15 mouse cellular contexts compared by ENCODE assay signal in genomic region chr19:21107741-21108140, GRCm38 (mm10).
A peak's percentile ranks its signal among the peaks of the same experiment; 100 is the strongest.
DNase-seq lines count a peak whose midpoint lies in the region; ATAC-seq and TF ChIP-seq lines count a peak whose summit lies in the region.
"Had no signal": no experiment of that assay in that cellular context is flagged by ENCODE, and none has a peak within 500 bp of the region (broad histone marks: within the 10 kb centered on the region; RNA-seq: fewer than 3 reads in every experiment).

No protein-coding gene starts in this region.

- no peak overlapping the region for H3K4me3 ChIP-seq in limb, embryonic 15.5 days
- H3K4me3 ChIP-seq in limb, embryonic 10.5 days = no peak overlapping the region
- H3K4me3 ChIP-seq in ES-Bruce4 (ENCODE audit: low read depth, low read length) = no peak overlapping the region
- H3K4me3 ChIP-seq in intestine, embryonic 15.5 days (replicated peaks) = no peak overlapping the region
- no peak overlapping the region for H3K4me3 ChIP-seq in liver, postnatal 0 days (ENCODE audit: low read depth, low read length)
- H3K4me3 ChIP-seq in hindbrain, embryonic 10.5 days = no peak overlapping the region
- H3K4me3 ChIP-seq: neural tube, embryonic 15.5 days had no signal

- no peaks in the 10 kb centered on the region for H3K36me3 ChIP-seq in limb, embryonic 15.5 days
- H3K36me3 ChIP-seq in limb, embryonic 10.5 days = no peaks in the 10 kb centered on the region
- H3K36me3 ChIP-seq in ES-Bruce4 (ENCODE audit: control insufficient read depth, insufficient read depth, low read length, poor library complexity, severe bottlenecking) = no peaks in the 10 kb centered on the region
- H3K36me3 ChIP-seq in intestine, embryonic 15.5 days = no peaks in the 10 kb centered on the region
- H3K36me3 ChIP-seq in liver, postnatal 0 days (replicated peaks; ENCODE audit: insufficient read depth, low read length) = no peaks in the 10 kb centered on the region
- H3K36me3 ChIP-seq in hindbrain, embryonic 10.5 days = no peaks in the 10 kb centered on the region
- H3K36me3 ChIP-seq: neural tube, embryonic 15.5 days had no signal

- no peak overlapping the region for H3K27ac ChIP-seq in limb, embryonic 15.5 days
- no peak overlapping the region for H3K27ac ChIP-seq in limb, embryonic 10.5 days
- no peak overlapping the region for H3K27ac ChIP-seq in ES-Bruce4 (ENCODE audit: insufficient read depth, low read length)
- H3K27ac ChIP-seq in intestine, embryonic 15.5 days = peak overlapping the region; percentile 62
- no peak overlapping the region for H3K27ac ChIP-seq in liver, postnatal 0 days (ENCODE audit: low read depth)
- H3K27ac ChIP-seq in hindbrain, embryonic 10.5 days = no peak overlapping the region
- H3K27ac ChIP-seq: hindbrain, postnatal 0 days; neural tube, embryonic 15.5 days had no signal

- no peak overlapping the region for H3K4me2 ChIP-seq in limb, embryonic 15.5 days
- peak overlapping the region; percentile 11; the same call in 1 of the 2 replicates for H3K4me2 ChIP-seq in intestine, embryonic 15.5 days (replicated peaks)
- H3K4me2 ChIP-seq in liver, postnatal 0 days (ENCODE audit: low read depth, low read length) = peak overlapping the region; percentile 53
- H3K4me2 ChIP-seq: neural tube, embryonic 15.5 days had no signal

- peaks cover 9% of the 10 kb centered on the region; the same call in 1 of the 2 replicates for H3K4me1 ChIP-seq in limb, embryonic 15.5 days
- H3K4me1 ChIP-seq in limb, embryonic 10.5 days = no peaks in the 10 kb centered on the region
- H3K4me1 ChIP-seq in ES-Bruce4 (ENCODE audit: control insufficient read depth, insufficient read depth, low read length) = peaks cover 5% of the 10 kb centered on the region
- H3K4me1 ChIP-seq in intestine, embryonic 15.5 days (replicated peaks) = peaks cover 15% of the 10 kb centered on the region
- H3K4me1 ChIP-seq in liver, postnatal 0 days (ENCODE audit: insufficient read depth) = peaks cover 17% of the 10 kb centered on the region
- 0 out of 2 replicates have a peak, but pooled peaks cover 8% of the 10 kb centered on the region for H3K4me1 ChIP-seq in hindbrain, embryonic 10.5 days (replicated peaks)
- H3K4me1 ChIP-seq: neural tube, embryonic 15.5 days had no signal

- 55% methylated on average over 3 of the region's 3 CpGs for WGBS in limb, embryonic 15.5 days
- WGBS in limb, embryonic 10.5 days = 53% methylated on average over 3 of the region's 3 CpGs
- WGBS in intestine, embryonic 15.5 days = 34% methylated on average over 3 of the region's 3 CpGs
- WGBS in liver, postnatal 0 days (ENCODE audit: insufficient replicate concordance) = 43% methylated on average over 3 of the region's 3 CpGs
- 70% methylated on average over 3 of the region's 3 CpGs for WGBS in hindbrain, embryonic 10.5 days

- peak; percentile 67; the same call in 1 of the 2 replicates for TF ChIP-seq EP300 in ES-Bruce4 (IDR thresholded peaks at IDR 0.05; ENCODE audit: insufficient read depth, low read depth, low read length)
- TF ChIP-seq EP300 in liver, postnatal 0 days (IDR thresholded peaks at IDR 0.05; ENCODE audit: low read depth) = no peak

- H3K9ac ChIP-seq in limb, embryonic 15.5 days = no peak overlapping the region
- H3K9ac ChIP-seq in ES-Bruce4 (ENCODE audit: low read depth, poor library complexity, severe bottlenecking) = no peak overlapping the region
- no peak overlapping the region for H3K9ac ChIP-seq in intestine, embryonic 15.5 days
- no peak overlapping the region for H3K9ac ChIP-seq in liver, postnatal 0 days (replicated peaks)
- H3K9ac ChIP-seq: neural tube, embryonic 15.5 days had no signal

- H3K9me3 ChIP-seq in limb, embryonic 15.5 days = no peaks in the 10 kb centered on the region
- no peaks in the 10 kb centered on the region for H3K9me3 ChIP-seq in limb, embryonic 10.5 days (replicated peaks)
- no peaks in the 10 kb centered on the region for H3K9me3 ChIP-seq in ES-Bruce4 (replicated peaks; ENCODE audit: control insufficient read depth, insufficient read depth, low read length, poor library complexity, severe bottlenecking)
- H3K9me3 ChIP-seq in intestine, embryonic 15.5 days = no peaks in the 10 kb centered on the region
- H3K9me3 ChIP-seq in liver, postnatal 0 days (ENCODE audit: low read length) = no peaks in the 10 kb centered on the region
- no peaks in the 10 kb centered on the region for H3K9me3 ChIP-seq in hindbrain, embryonic 10.5 days
- H3K9me3 ChIP-seq: neural tube, embryonic 15.5 days had no signal

- no peak for DNase-seq in limb, embryonic 10.5 days (ENCODE audit: low spot score)
- no peak for DNase-seq in liver, postnatal 0 days
- no peak for DNase-seq in right cerebral cortex, postnatal 36 days (ENCODE audit: low spot score in 2 of 2)
- DNase-seq in hindbrain, embryonic 10.5 days (ENCODE audit: low spot score) = no peak
- DNase-seq in cerebellum, adult 9-10 months = no peak
- DNase-seq: cerebellum, adult 11-12 months; lung, postnatal 4 days; right cerebral cortex, postnatal 14 days had no signal

- TF ChIP-seq CTCF in ES-Bruce4 (IDR thresholded peaks at IDR 0.05; ENCODE audit: low read depth, low read length) = no peak
- no peak for TF ChIP-seq CTCF in liver, postnatal 0 days (IDR thresholded peaks at IDR 0.05; ENCODE audit: low read depth)

- ATAC-seq in limb, embryonic 15.5 days (ENCODE audit: insufficient number of reproducible peaks, low FRiP score, low TSS enrichment, low read depth) = 0 out of 2 replicates have a peak, but pooled peaks have one; percentile 2
- peak; percentile 60 for ATAC-seq in intestine, embryonic 15.5 days
- ATAC-seq in liver, postnatal 0 days = no peak
- ATAC-seq: hindbrain, postnatal 0 days; Patski had no signal

- TF ChIP-seq POLR2A in ES-Bruce4 (IDR thresholded peaks at IDR 0.05; ENCODE audit: insufficient read depth, low read length) = no peak

- H3K27me3 ChIP-seq in limb, embryonic 15.5 days = no peaks in the 10 kb centered on the region
- no peaks in the 10 kb centered on the region for H3K27me3 ChIP-seq in limb, embryonic 10.5 days (ENCODE audit: low read depth, poor library complexity, severe bottlenecking)
- no peaks in the 10 kb centered on the region for H3K27me3 ChIP-seq in ES-Bruce4 (ENCODE audit: control insufficient read depth, insufficient read depth, low read length, poor library complexity, severe bottlenecking)
- H3K27me3 ChIP-seq in intestine, embryonic 15.5 days (replicated peaks) = no peaks in the 10 kb centered on the region
- no peaks in the 10 kb centered on the region for H3K27me3 ChIP-seq in liver, postnatal 0 days (ENCODE audit: insufficient read depth, low read length)
- H3K27me3 ChIP-seq in hindbrain, embryonic 10.5 days (ENCODE audit: insufficient read depth, poor library complexity, severe bottlenecking) = no peaks in the 10 kb centered on the region
- H3K27me3 ChIP-seq: CH12.LX; neural tube, embryonic 15.5 days; Patski had no signal
